Mouse (Mus musculus): ENCODE measurements around the gene Fat2. TPM values are rescaled to one million over a fixed set of nuclear protein-coding genes. Genes with fewer than 3 reads are reported as not detected.

The Fat2 gene
- total RNA-seq (2021): under 1 TPM; 0.22 to 0.32 TPM

GRCm38 (mm10) chr11:55336101-55336891 is at the start of gene Fat2:
TSS of gene Fat2 (minus strand) at chr11:55336564.
- intact Hi-C loops (cut with DNase I): no loop called here

GRCm38 (mm10) chr11:55383463-55384045 is 47.2 kb upstream of the Fat2 start:
- DNase-seq (ENCODE audit: low spot score in 2 of 2): no peak
- intact Hi-C loops (cut with DNase I): loop anchor here (2.0 kb wide), 1 partner anchor 221 kb away; no protein-coding TSS in a partner anchor

More at GRCm38 (mm10) chr11:55336101-55336891, at the start of gene Fat2:
- no peak for DNase-seq (ENCODE audit: low spot score in 2 of 2)

GRCm38 (mm10) chr11:55380908-55381307 is 44.5 kb upstream of the Fat2 start:
- no peak for DNase-seq (ENCODE audit: low spot score in 2 of 2)
- intact Hi-C loops (cut with DNase I): no loop called here

GRCm38 (mm10) chr11:55378371-55378770 is 42.0 kb upstream of the Fat2 start:
- intact Hi-C loops (cut with DNase I): no loop called here
- peak; percentile 60 to 61 for DNase-seq (ENCODE audit: low spot score in 2 of 2)

- intact Hi-C loops (cut with DNase I): no loop called here
- DNase-seq (ENCODE audit: low spot score in 2 of 2): no peak
Measured at GRCm38 (mm10) chr11:55373838-55374237, 37.5 kb upstream of the Fat2 start.

GRCm38 (mm10) chr11:55373373-55373772 is 37.0 kb upstream of the Fat2 start:
- intact Hi-C loops (cut with DNase I): no loop called here

GRCm38 (mm10) chr11:55372001-55372400 is 35.6 kb upstream of the Fat2 start:
- no peak for DNase-seq (ENCODE audit: low spot score in 2 of 2)
- intact Hi-C loops (cut with DNase I): no loop called here

More at GRCm38 (mm10) chr11:55373373-55373772, 37.0 kb upstream of the Fat2 start:
- no peak for DNase-seq (ENCODE audit: low spot score in 2 of 2)

- intact Hi-C loops (cut with DNase I): no loop called here
- no peak for DNase-seq (ENCODE audit: low spot score in 2 of 2)
Measured at GRCm38 (mm10) chr11:55369093-55369471, 32.7 kb upstream of the Fat2 start.

GRCm38 (mm10) chr11:55368388-55369092 is 32.2 kb upstream of the Fat2 start:
- no peak for DNase-seq (ENCODE audit: low spot score in 2 of 2)
- intact Hi-C loops (cut with DNase I): no loop called here

GRCm38 (mm10) chr11:55367783-55368182 is 31.4 kb upstream of the Fat2 start:
- intact Hi-C loops (cut with DNase I): no loop called here
- DNase-seq (ENCODE audit: low spot score in 2 of 2): no peak

GRCm38 (mm10) chr11:55365840-55366239 is 29.5 kb upstream of the Fat2 start:
- intact Hi-C loops (cut with DNase I): no loop called here
- no peak for DNase-seq (ENCODE audit: low spot score in 2 of 2)

- DNase-seq (ENCODE audit: low spot score in 2 of 2): no peak
- intact Hi-C loops (cut with DNase I): no loop called here
Measured at GRCm38 (mm10) chr11:55365242-55365641, 28.9 kb upstream of the Fat2 start.

GRCm38 (mm10) chr11:55364662-55365061 is 28.3 kb upstream of the Fat2 start:
- intact Hi-C loops (cut with DNase I): no loop called here
- no peak for DNase-seq (ENCODE audit: low spot score in 2 of 2)

- intact Hi-C loops (cut with DNase I): no loop called here
- DNase-seq (ENCODE audit: low spot score in 2 of 2): no peak
Measured at GRCm38 (mm10) chr11:55358094-55358783, 21.9 kb upstream of the Fat2 start.

GRCm38 (mm10) chr11:55356846-55357245 is 20.5 kb upstream of the Fat2 start:
- DNase-seq (ENCODE audit: low spot score in 2 of 2): no peak
- intact Hi-C loops (cut with DNase I): no loop called here

- DNase-seq (ENCODE audit: low spot score in 2 of 2): no peak
- intact Hi-C loops (cut with DNase I): no loop called here
Measured at GRCm38 (mm10) chr11:55341961-55342371, 5.6 kb upstream of the Fat2 start.

GRCm38 (mm10) chr11:55340789-55341188 is 4.4 kb upstream of the Fat2 start:
- no peak for DNase-seq (ENCODE audit: low spot score in 2 of 2)
- intact Hi-C loops (cut with DNase I): no loop called here

- intact Hi-C loops (cut with DNase I): no loop called here
Measured at GRCm38 (mm10) chr11:55337032-55337769, 837 bp upstream of the Fat2 start.

GRCm38 (mm10) chr11:55335314-55336076 is 869 bp downstream of the Fat2 start:
- no peak for DNase-seq (ENCODE audit: low spot score in 2 of 2)
- intact Hi-C loops (cut with DNase I): no loop called here

More at GRCm38 (mm10) chr11:55337032-55337769, 837 bp upstream of the Fat2 start:
- no peak for DNase-seq (ENCODE audit: low spot score in 2 of 2)
